Mouse (Mus musculus) CD4-positive, CD25-positive, alpha-beta regulatory T cell, adult 9 weeks (primary cell): ENCODE results near the gene Ccer2. TPM values are rescaled to one million over a fixed set of nuclear protein-coding genes. Genes with fewer than 3 reads are reported as not detected.

Experiments
- polyA plus RNA-seq: library from polyadenylated mRNA; unstranded; fragments of 100-300 nt; shearing (Covaris generic); gene quantifications from one replicate; pipeline ENCODE4 v1.2.1, GENCODE M21; 2017

Gene Ccer2
- not detected for polyA plus RNA-seq

GRCm38 (mm10) chr7:28756079-28756478 is at the start of gene Ccer2:
Gene Ccer2 (plus strand): TSS chr7:28756174.

DNA sequence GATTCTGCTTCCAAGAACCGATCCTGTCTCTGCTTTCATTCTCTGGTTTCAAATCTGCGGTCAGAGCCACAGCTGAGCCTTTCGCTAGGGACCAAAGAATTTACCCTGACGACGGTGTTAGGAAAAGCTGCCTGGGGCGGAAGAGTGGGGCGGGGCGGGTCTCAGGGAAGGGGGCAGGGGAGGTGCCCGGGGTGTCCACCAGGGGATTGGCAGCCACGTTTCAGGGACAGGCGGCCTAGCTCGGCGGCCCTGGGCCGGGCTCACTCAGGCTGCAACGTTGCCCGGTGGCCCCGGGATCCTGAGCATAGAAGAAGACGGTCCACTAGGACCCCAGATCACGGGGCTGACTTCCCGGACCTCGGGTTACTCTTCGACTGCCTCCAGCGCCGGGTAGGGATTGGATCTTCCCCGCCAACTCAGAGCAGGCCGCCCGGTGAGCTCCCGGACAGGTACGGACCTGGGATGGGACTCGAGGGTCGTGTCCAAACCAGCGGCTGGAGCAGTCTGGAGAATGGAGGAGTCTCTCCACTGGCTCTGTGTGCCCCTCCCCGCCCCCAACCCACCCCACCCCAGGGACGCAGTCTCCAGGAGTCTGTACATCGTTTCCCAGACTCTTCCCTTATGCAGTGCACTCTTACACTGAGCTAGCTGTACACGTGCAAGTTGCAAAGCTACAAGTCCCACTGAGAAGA is 39.2 kb upstream of the Ccer2 start, which contains the start of gene Fbxo17:
Fbxo17 (plus strand) TSS at position 215 of the 692 bp plus-strand sequence.

GRCm38 (mm10) chr7:28741709-28742438 is 14.1 kb upstream of the Ccer2 start, which contains the start of the genes Mrps12 and Sars2:
Gene Mrps12 (minus strand): TSS chr7:28741820.
Gene Sars2 (plus strand): TSS chr7:28741992.

GRCm38 (mm10) chr7:28766173-28766879 is 10.4 kb downstream of the Ccer2 start, which contains the start of gene Sirt2:
Gene Sirt2 (plus strand): TSS chr7:28766735.

DNA sequence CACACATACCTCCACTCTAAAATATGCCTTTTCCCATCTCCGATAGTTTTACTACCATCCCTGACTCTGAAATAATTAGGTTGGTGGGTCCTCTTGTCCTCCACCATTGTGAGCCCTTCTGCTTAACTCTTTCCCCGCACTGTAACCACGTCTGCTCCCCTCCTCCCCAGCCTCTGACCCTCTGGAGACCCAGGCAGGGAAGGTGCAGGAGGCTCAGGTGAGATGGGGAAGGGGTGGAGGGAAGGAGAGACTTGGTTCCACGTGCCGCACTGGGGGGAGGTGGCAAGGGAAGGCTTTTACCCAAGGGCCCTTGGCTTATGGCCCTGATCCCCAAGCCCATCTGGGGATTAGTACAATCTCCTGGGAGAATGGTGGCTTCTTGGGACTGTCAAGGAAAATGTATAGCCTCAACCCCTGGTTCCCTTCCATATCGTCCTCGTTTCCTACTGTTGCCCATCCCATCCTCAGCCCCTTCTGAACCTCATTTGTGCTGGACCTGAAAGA is 11.5 kb downstream of the Ccer2 start, which contains the start of gene Nfkbib:
Nfkbib (minus strand) TSS at position 51 of the 504 bp plus-strand sequence.

GRCm38 (mm10) chr7:28788307-28789195 is 32.6 kb downstream of the Ccer2 start, which contains the start of gene Rinl:
Gene Rinl (plus strand): TSS chr7:28788969.

GRCm38 (mm10) chr7:28808221-28808941 is 52.4 kb downstream of the Ccer2 start, which contains the start of gene Hnrnpl:
Gene Hnrnpl (plus strand): TSS chr7:28808541.

Other genes starting within 250 kb of the Ccer2 start
- gene Ifnl2, start 245.7 kb upstream of the Ccer2 start, polyA plus RNA-seq: not detected
- not detected for gene Ifnl3, start 233.3 kb upstream of the Ccer2 start, polyA plus RNA-seq
- not detected for gene Sycn, start 215.3 kb upstream of the Ccer2 start, polyA plus RNA-seq
- gene Nccrp1, start 208.9 kb upstream of the Ccer2 start, polyA plus RNA-seq: not detected
- 4.4 TPM for gene Samd4b, start 158.0 kb upstream of the Ccer2 start, polyA plus RNA-seq
- gene Pak4, start 158.0 kb upstream of the Ccer2 start, polyA plus RNA-seq: 5.0 TPM
- not detected for gene Acp7, start 124.8 kb upstream of the Ccer2 start, polyA plus RNA-seq
- 3.8 TPM for gene Fbxo27, start 63.3 kb upstream of the Ccer2 start, polyA plus RNA-seq
- 8.0 TPM for gene Fbxo17, start 39.4 kb upstream of the Ccer2 start, polyA plus RNA-seq
- gene Mrps12, start 14.4 kb upstream of the Ccer2 start, polyA plus RNA-seq: 101 TPM
- 23.2 TPM for gene Sars2, start 14.2 kb upstream of the Ccer2 start, polyA plus RNA-seq
- 88.8 TPM for gene Sirt2, start 10.6 kb downstream of the Ccer2 start, polyA plus RNA-seq
- 131 TPM for gene Nfkbib, start 11.3 kb downstream of the Ccer2 start, polyA plus RNA-seq
- 254 TPM for gene Rinl, start 32.8 kb downstream of the Ccer2 start, polyA plus RNA-seq
- 106 TPM for gene Hnrnpl, start 52.4 kb downstream of the Ccer2 start, polyA plus RNA-seq
- gene Ech1, start 69.0 kb downstream of the Ccer2 start, polyA plus RNA-seq: 216 TPM
- gene Lgals4, start 77.7 kb downstream of the Ccer2 start, polyA plus RNA-seq: 26.3 TPM
- 2.8 TPM for gene Lgals7, start 107.7 kb downstream of the Ccer2 start, polyA plus RNA-seq
- 0.25 TPM for gene Capn12, start 125.2 kb downstream of the Ccer2 start, polyA plus RNA-seq
- 203 TPM for gene Actn4, start 206.2 kb downstream of the Ccer2 start, polyA plus RNA-seq
- 453 TPM for gene Eif3k, start 225.7 kb downstream of the Ccer2 start, polyA plus RNA-seq
- 90.6 TPM for gene Map4k1, start 225.9 kb downstream of the Ccer2 start, polyA plus RNA-seq